Mouse (Mus musculus) gastrocnemius, postnatal 36 days (tissue): ENCODE results near the gene Gm26965. TPM values are rescaled to one million over a fixed set of nuclear protein-coding genes. Genes with fewer than 3 reads are reported as not detected.

Experiments used
- total RNA-seq, 2 experiments: library from RNA; stranded (reverse); gene quantifications; 2 replicates each; pipeline ENCODE4 v1.2.3; 2021

Gene Gm26965
- total RNA-seq, 2 experiments from 2014 or later: not detected

Other genes starting within 250 kb of the Gm26965 start
- gene Zfp458, start 247.7 kb downstream of the Gm26965 start, total RNA-seq: under 1 TPM; 0.69 to 0.92 TPM
- 1 to 10 TPM; 3.7 to 3.8 TPM for gene Zfp457, start 219.7 kb downstream of the Gm26965 start, total RNA-seq
- 1 to 10 TPM in 1 of 2 experiments, under 1 TPM in 1; 0.94 to 1.4 TPM for gene Zfp595, start 193.6 kb downstream of the Gm26965 start, total RNA-seq
- not detected for gene Gm28044, start 165.6 kb downstream of the Gm26965 start, total RNA-seq
- gene Zfp953, start 165.5 kb downstream of the Gm26965 start, total RNA-seq: 1 to 10 TPM in 1 of 2 experiments, under 1 TPM in 1; 0.62 to 1.0 TPM
- gene Gm28041, start 150.4 kb downstream of the Gm26965 start, total RNA-seq: not detected
- under 1 TPM; 0.12 to 0.23 TPM for gene Zfp456, start 150.3 kb downstream of the Gm26965 start, total RNA-seq
- gene Zfp429, start 126.3 kb downstream of the Gm26965 start, total RNA-seq: 1 to 10 TPM; 1.2 to 1.3 TPM
- under 1 TPM; 0.42 to 0.51 TPM for gene Zfp459, start 104.7 kb downstream of the Gm26965 start, total RNA-seq
- 1 to 10 TPM; 4.8 to 5.2 TPM for gene Zfp874a, start 74.5 kb downstream of the Gm26965 start, total RNA-seq
- gene Zfp874b, start 41.9 kb downstream of the Gm26965 start, total RNA-seq: 10 to 100 TPM; 10.5 to 11.9 TPM
- gene Zfp58, start 25.6 kb downstream of the Gm26965 start, total RNA-seq: 1 to 10 TPM; 2.5 to 3.8 TPM
- 1 to 10 TPM; 3.8 to 4.2 TPM for gene Zfp87, start within 50 bp of the Gm26965 start, total RNA-seq
- 1 to 10 TPM; 1.4 to 2.4 TPM for gene Zfp748, start 27.7 kb upstream of the Gm26965 start, total RNA-seq
- gene Zfp729b, start 83.6 kb upstream of the Gm26965 start, total RNA-seq: 1 to 10 TPM; 2.2 to 2.8 TPM
- gene Gm49345, start 111.6 kb upstream of the Gm26965 start, total RNA-seq: under 1 TPM; 0.22 to 0.41 TPM
- 1 to 10 TPM; 2.3 to 3.2 TPM for gene Zfp729a, start 111.6 kb upstream of the Gm26965 start, total RNA-seq
- 1 to 10 TPM; 2.0 to 4.0 TPM for gene Zfp738, start 160.9 kb upstream of the Gm26965 start, total RNA-seq
- 1 to 10 TPM; 3.2 to 4.5 TPM for gene Zfp65, start 203.0 kb upstream of the Gm26965 start, total RNA-seq
- 1 to 10 TPM; 1.7 to 2.4 TPM for gene Zfp85, start 229.1 kb upstream of the Gm26965 start, total RNA-seq